Mouse (Mus musculus) forebrain, postnatal 0 days (tissue): Measurements from ENCODE around the gene Frmpd4. TPM values are rescaled to one million over a fixed set of nuclear protein-coding genes. Genes with fewer than 3 reads are reported as not detected.
A peak's percentile ranks its signal among the peaks of the same experiment; 100 is the strongest.

ENCODE experiments used
- ATAC-seq: fragments of 200-750 bp; cut with Nextera tagmentation; 2 replicates; pipeline ENCODE4 v1.8.0; 2017; ENCODE audit warnings: mild to moderate bottlenecking, moderate library complexity
- DNase-seq: peaks from one replicate; pipeline ENCODE4 v3.0.0-alpha.2; 2015
- H3K27ac ChIP-seq: fragments of 300-500 bp; sonication (generic); 2 replicates; pipeline ENCODE4 v1.5.1; 2014; ENCODE audit warnings: low read depth, mild to moderate bottlenecking, antibody characterized with exemption, low read length, moderate library complexity, mixed read lengths
- H3K27me3 ChIP-seq: fragments of 300-500 bp; sonication (generic); 2 replicates; pipeline ENCODE4 v1.6.1; 2014; ENCODE audit warnings: mild to moderate bottlenecking, low read length, mixed read lengths; ENCODE audit not compliant: insufficient read depth
- H3K36me3 ChIP-seq: fragments of 300-500 bp; sonication (generic); 2 replicates; pipeline ENCODE4 v1.6.1; 2014; ENCODE audit warnings: mild to moderate bottlenecking, moderate library complexity; ENCODE audit not compliant: insufficient read depth
- H3K4me1 ChIP-seq: fragments of 300-500 bp; sonication (generic); 2 replicates; pipeline ENCODE4 v1.6.1; 2014; ENCODE audit warnings: antibody characterized with exemption; ENCODE audit not compliant: insufficient read depth
- H3K4me2 ChIP-seq: fragments of 300-500 bp; sonication (generic); 2 replicates; pipeline ENCODE4 v1.6.1; 2014; ENCODE audit warnings: low read depth, mild to moderate bottlenecking, moderate library complexity
- H3K4me3 ChIP-seq: fragments of 300-500 bp; sonication (generic); 2 replicates; pipeline ENCODE4 v1.5.1; 2014; ENCODE audit warnings: low read depth, low read length, mixed read lengths
- H3K9ac ChIP-seq: fragments of 300-500 bp; sonication (generic); 2 replicates; pipeline ENCODE4 v1.6.1; 2014; ENCODE audit warnings: mild to moderate bottlenecking
- H3K9me3 ChIP-seq: fragments of 300-500 bp; sonication (generic); 2 replicates; pipeline ENCODE4 v1.6.1; 2016; ENCODE audit warnings: low read length
- CTCF ChIP-seq: sonication (generic); IDR thresholded peaks from 2 replicates; pipeline ENCODE4 v1.5.1; 2016; ENCODE audit warnings: antibody characterized with exemption, control low read depth, low read depth
- WGBS: fragments of 180-500 bp; shearing (Covaris S2); extraction: QIAGEN DNeasy Blood & Tissue Kit; methylation state at CpG from one replicate; pipeline ENCODE4 v1.1.7; 2014; 5-methylcytosine and 5-hydroxymethylcytosine counted together
- polyA plus RNA-seq: library from polyadenylated mRNA; unstranded; fragments of >200 nt; fragmentation: Nextera tagmentation; extraction: Ambion mirVana; gene quantifications from 2 replicates; pipeline ENCODE4 v1.2.1, GENCODE M21; 2015
- total RNA-seq: library from RNA; depleted of rRNA; stranded (reverse); fragments of >200 nt; gene quantifications from 2 replicates; pipeline ENCODE4 v1.2.3, GENCODE M21; 2014

Frmpd4 gene
- total and polyA plus RNA-seq, 2 experiments from 2014 or later = 2.5 to 10.3 TPM

DNA sequence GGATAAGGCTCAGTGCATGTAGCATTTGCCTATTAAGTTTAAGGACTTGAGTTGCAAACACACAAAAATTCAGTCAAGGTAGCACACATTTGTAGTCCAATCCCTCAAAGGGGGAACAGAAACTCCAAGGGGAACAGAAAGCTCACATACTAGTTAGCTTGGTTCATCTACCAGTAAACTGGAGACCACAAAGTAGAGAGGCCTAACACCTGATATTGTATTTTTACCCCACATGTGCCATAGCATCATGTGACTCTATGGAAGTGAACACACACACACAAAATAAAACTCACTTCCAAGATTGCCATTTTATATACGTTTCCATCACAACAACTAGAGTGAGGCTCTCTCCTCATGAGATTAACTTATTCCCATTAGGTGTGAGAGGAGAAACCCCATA, 264.9 kb downstream of the Frmpd4 start:
- no peak for DNase-seq
- 88% methylated on average over 1 of the region's 1 CpGs for WGBS
- no peak overlapping the region for H3K4me3 ChIP-seq
- no peaks in the 10 kb centered on the region for H3K36me3 ChIP-seq
- H3K4me1 ChIP-seq = no peaks in the 10 kb centered on the region
- no peak overlapping the region for H3K9ac ChIP-seq
- no peaks in the 10 kb centered on the region for H3K9me3 ChIP-seq
- H3K27ac ChIP-seq = no peak overlapping the region
- H3K4me2 ChIP-seq = no peak overlapping the region
- no peak for TF ChIP-seq CTCF
- ATAC-seq = no peak
- no peaks in the 10 kb centered on the region for H3K27me3 ChIP-seq

DNA sequence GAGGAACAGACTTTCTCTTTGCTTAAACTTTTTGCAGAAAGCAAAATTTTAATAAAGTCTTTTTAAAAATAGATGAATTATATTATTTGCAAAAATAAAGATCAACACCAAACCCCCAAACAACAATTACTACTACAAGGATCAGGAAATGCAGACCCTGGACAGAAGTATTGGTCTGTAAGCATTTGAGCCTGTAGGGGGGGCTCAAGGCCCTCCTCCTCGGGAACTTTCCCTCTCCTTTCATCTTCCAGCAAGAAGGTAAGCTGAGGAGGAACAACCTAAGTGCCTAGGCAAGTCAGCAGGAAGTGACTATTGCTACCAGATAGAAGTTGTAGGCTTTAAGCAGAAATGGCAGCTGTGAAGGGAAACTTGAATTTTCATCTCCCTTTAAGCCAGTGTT, 266.9 kb downstream of the Frmpd4 start:
- DNase-seq (no peak), ATAC-seq (no peak)
- Histone ChIP-seq H3K36me3 (no peaks in the 10 kb centered on the region), H3K9ac (no peak overlapping the region), H3K9me3 (no peaks in the 10 kb centered on the region), H3K27ac (no peak overlapping the region), H3K4me2 (no peak overlapping the region), H3K4me1 (no peaks in the 10 kb centered on the region), H3K4me3 (no peak overlapping the region), H3K27me3 (no peaks in the 10 kb centered on the region)
- 11% methylated on average over 1 of the region's 1 CpGs for WGBS
- no peak for TF ChIP-seq CTCF

DNA sequence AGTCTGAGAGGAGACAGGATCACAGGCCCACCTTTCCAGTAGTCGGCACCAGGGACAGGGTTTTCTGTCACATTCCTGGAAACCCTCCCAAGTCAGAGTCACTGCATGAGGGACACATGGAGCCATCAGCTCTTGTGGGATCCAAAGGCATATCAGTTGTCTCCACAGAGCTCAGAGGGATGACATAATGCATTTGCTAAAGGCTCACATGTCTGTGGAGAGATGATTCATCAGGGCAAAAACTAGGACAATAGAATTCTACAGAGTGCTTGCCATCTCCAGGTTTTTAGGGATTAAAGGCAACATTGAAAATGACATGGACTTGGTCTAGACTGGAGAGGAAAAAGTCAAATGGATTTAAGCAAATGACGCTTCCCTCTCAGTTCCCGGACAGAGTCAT, 284.5 kb downstream of the Frmpd4 start:
- Histone ChIP-seq H3K9me3 (no peaks in the 10 kb centered on the region), H3K4me2 (no peak overlapping the region), H3K4me1 (no peaks in the 10 kb centered on the region), H3K27ac (no peak overlapping the region), H3K4me3 (no peak overlapping the region), H3K9ac (no peak overlapping the region), H3K36me3 (no peaks in the 10 kb centered on the region), H3K27me3 (no peaks in the 10 kb centered on the region)
- 93% methylated on average over 3 of the region's 3 CpGs for WGBS
- TF ChIP-seq CTCF = no peak
- ATAC-seq (no peak), DNase-seq (no peak)

DNA sequence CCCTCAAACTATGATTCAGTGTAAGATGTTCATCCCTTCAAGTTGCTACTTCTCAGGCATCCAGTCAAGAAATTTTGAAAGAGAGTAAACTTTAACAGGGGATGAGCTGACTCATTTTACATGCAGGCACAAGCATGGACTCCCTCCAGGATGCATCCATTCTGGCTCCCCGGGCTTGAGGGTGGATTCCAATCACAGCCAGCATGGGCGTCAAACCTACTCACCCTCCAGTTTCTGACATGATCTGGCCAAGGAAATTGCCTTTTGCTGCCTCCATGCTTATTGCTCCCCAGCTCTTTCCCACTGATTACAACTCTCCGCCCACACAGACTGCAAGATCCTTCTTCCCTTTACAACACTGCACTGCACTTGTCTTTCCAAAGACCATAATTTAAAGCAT, 370.0 kb downstream of the Frmpd4 start:
- H3K4me3 ChIP-seq = no peak overlapping the region
- H3K9ac ChIP-seq = no peak overlapping the region
- H3K27me3 ChIP-seq = no peaks in the 10 kb centered on the region
- no peak overlapping the region for H3K27ac ChIP-seq
- H3K4me2 ChIP-seq = no peak overlapping the region
- TF ChIP-seq CTCF = no peak
- no peaks in the 10 kb centered on the region for H3K9me3 ChIP-seq
- WGBS = 78% methylated on average over 3 of the region's 3 CpGs
- DNase-seq (no peak), ATAC-seq (no peak)
- no peaks in the 10 kb centered on the region for H3K4me1 ChIP-seq
- H3K36me3 ChIP-seq = no peaks in the 10 kb centered on the region

DNA sequence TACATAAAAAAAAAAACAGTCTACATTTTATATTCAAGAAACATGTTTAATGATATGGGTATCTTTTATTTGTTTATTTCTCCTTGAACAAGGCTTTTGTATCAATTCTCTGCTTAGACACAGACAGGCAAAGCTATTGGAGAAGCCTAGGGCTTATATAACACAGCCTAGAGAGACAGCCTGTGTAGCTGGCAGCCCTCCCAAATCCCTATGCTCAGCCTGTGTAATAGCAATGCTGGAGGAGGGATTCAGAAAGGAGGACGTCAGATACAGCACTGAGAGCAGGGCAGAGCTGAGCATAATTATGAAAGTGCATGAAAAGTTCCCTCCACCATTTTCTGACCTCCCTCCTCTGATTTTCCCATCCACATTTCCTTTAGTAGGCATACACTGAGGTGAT, 385.1 kb downstream of the Frmpd4 start:
- no peak overlapping the region for H3K9ac ChIP-seq
- WGBS = 29% methylated on average over 1 of the region's 1 CpGs
- H3K4me1 ChIP-seq = no peaks in the 10 kb centered on the region
- peak; percentile 79 for ATAC-seq
- no peaks in the 10 kb centered on the region for H3K27me3 ChIP-seq
- no peak overlapping the region for H3K27ac ChIP-seq
- H3K4me2 ChIP-seq = no peak overlapping the region
- TF ChIP-seq CTCF = no peak
- H3K36me3 ChIP-seq = no peaks in the 10 kb centered on the region
- H3K4me3 ChIP-seq = no peak overlapping the region
- no peaks in the 10 kb centered on the region for H3K9me3 ChIP-seq
- peak; percentile 50 for DNase-seq

DNA sequence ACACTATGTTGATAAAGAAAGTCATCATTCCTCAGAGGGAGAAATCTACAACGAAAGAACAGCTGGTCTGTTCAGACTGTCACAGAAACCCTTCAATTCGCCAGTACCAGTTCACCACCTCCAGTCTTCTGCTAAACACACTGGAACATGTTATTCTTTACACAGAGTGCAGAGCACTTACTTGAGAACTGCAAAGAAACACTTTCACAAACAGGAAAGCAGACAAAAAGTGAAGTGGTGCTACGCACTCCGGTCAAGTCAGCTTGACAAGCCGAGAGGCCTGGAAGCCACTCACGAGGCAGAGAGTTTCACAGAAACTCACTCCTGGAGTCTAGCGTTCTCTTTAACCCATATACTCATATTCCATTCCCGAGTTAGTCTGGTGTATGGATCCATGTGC, 387.5 kb downstream of the Frmpd4 start:
- 79% methylated on average over 8 of the region's 8 CpGs for WGBS
- ATAC-seq (no peak), DNase-seq (no peak)
- Histone ChIP-seq H3K9me3 (no peaks in the 10 kb centered on the region), H3K36me3 (no peaks in the 10 kb centered on the region), H3K4me1 (no peaks in the 10 kb centered on the region), H3K9ac (no peak overlapping the region), H3K27ac (no peak overlapping the region), H3K4me2 (no peak overlapping the region), H3K27me3 (no peaks in the 10 kb centered on the region), H3K4me3 (no peak overlapping the region)
- TF ChIP-seq CTCF = no peak

DNA sequence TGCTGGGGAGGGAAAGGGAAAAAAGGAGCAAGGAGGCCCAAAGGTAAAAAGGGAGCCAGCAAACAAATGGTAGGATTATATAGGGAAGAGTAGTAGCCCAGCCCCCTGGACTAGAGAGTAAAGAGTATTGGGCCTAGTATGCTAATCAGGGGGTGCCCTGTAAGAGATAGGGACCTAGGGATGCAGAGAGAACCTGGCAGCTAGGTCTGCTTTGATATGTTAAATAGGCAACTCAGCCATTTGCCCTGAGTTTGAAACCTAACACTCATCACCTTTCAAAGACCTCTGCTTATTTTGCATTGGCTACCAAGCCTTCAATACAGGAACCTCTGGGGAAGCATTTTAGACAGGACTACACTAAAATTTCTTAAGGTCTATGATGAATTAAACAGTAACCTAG, 414.0 kb downstream of the Frmpd4 start:
- no peak for DNase-seq
- no peaks in the 10 kb centered on the region for H3K4me1 ChIP-seq

DNA sequence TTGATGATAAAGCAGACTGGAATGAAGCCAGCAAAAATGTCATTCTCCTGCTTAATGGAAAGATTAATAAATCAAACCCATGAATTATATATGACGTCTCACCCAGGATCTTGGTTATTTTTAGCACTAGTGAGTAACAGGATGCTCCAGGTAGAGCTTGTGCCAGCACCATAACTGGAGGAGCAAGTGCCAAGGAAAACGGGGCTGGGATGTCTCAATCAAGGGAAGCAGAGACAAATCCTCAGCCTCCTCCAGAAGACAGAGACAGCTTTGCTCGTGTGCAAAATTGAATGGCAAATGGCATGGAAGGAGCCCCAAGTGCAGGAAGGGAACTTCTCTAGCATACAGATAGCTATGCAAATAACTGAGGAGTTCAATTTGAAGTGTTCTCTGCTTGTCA, 418.2 kb downstream of the Frmpd4 start:
- no peak for DNase-seq
- Histone ChIP-seq H3K27me3 (no peaks in the 10 kb centered on the region), H3K4me2 (no peak overlapping the region), H3K4me3 (no peak overlapping the region), H3K4me1 (no peaks in the 10 kb centered on the region), H3K36me3 (no peaks in the 10 kb centered on the region), H3K9ac (no peak overlapping the region), H3K9me3 (no peaks in the 10 kb centered on the region), H3K27ac (no peak overlapping the region)
- no peak for TF ChIP-seq CTCF
- WGBS = 65% methylated on average over 3 of the region's 3 CpGs
- no peak for ATAC-seq

More for the DNA sequence above, 414.0 kb downstream of the Frmpd4 start:
- Histone ChIP-seq H3K27me3 (no peaks in the 10 kb centered on the region), H3K4me2 (no peak overlapping the region), H3K36me3 (no peaks in the 10 kb centered on the region), H3K4me3 (no peak overlapping the region), H3K27ac (no peak overlapping the region), H3K9me3 (no peaks in the 10 kb centered on the region), H3K9ac (no peak overlapping the region)
- ATAC-seq = no peak
- no peak for TF ChIP-seq CTCF
